Mouse (Mus musculus): Measurements from ENCODE around the gene Rgs16. TPM values are rescaled to one million over a fixed set of nuclear protein-coding genes. Genes with fewer than 3 reads are reported as not detected.

Rgs16 gene
- polyA plus RNA-seq, 1 experiment from 2014 or later, result 3.7 TPM

GRCm38 (mm10) chr1:153711544-153712262 lies 28.4 kb upstream of the Rgs16 start:
- Histone ChIP-seq H3K36me3 (ENCODE audit: control insufficient read depth, insufficient read depth) (no peaks in the 10 kb centered on the region), H3K9me3 (replicated peaks; ENCODE audit: control insufficient read depth, low read length) (no peaks in the 10 kb centered on the region), H3K27ac (ENCODE audit: low read length) (no peak overlapping the region), H3K4me2 (ENCODE audit: low read depth, low read length) (no peak overlapping the region), H3K27me3 (ENCODE audit: control insufficient read depth, insufficient read depth, low read depth, low read length) (no peaks in the 10 kb centered on the region), H3K4me3 (ENCODE audit: low read depth, low read length) (no peak overlapping the region), H3K4me1 (ENCODE audit: control insufficient read depth, low read depth, low read length) (no peaks in the 10 kb centered on the region), H3K9ac (ENCODE audit: low read depth, low read length) (no peak overlapping the region)
- ATAC-seq (ENCODE audit: low read depth), result no peak
- 53% methylated on average over 3 of the region's 3 CpGs for WGBS (ENCODE audit: insufficient replicate concordance)

- Histone ChIP-seq H3K9ac (ENCODE audit: low read depth, low read length) (no peak overlapping the region), H3K36me3 (ENCODE audit: control insufficient read depth, insufficient read depth) (no peaks in the 10 kb centered on the region), H3K9me3 (replicated peaks; ENCODE audit: control insufficient read depth, low read length) (no peaks in the 10 kb centered on the region), H3K4me2 (ENCODE audit: low read depth, low read length) (no peak overlapping the region), H3K4me3 (ENCODE audit: low read depth, low read length) (no peak overlapping the region), H3K27me3 (ENCODE audit: control insufficient read depth, insufficient read depth, low read depth, low read length) (no peaks in the 10 kb centered on the region), H3K4me1 (ENCODE audit: control insufficient read depth, low read depth, low read length) (no peaks in the 10 kb centered on the region), H3K27ac (ENCODE audit: low read length) (no peak overlapping the region)
- no peak for ATAC-seq (ENCODE audit: low read depth)
- whole genome bisulfite sequencing (ENCODE audit: insufficient replicate concordance), result 64% methylated on average over 2 of the region's 2 CpGs
Measured at GRCm38 (mm10) chr1:153712633-153713032, 27.5 kb upstream of the Rgs16 start.

GRCm38 (mm10) chr1:153717990-153718389 lies 22.2 kb upstream of the Rgs16 start:
- no peak overlapping the region for H3K9ac ChIP-seq (ENCODE audit: low read depth, low read length)
- no peak for ATAC-seq (ENCODE audit: low read depth)
- 42% methylated on average over 1 of the region's 1 CpGs for WGBS (ENCODE audit: insufficient replicate concordance)
- no peak overlapping the region for H3K4me3 ChIP-seq (ENCODE audit: low read depth, low read length)
- no peaks in the 10 kb centered on the region for H3K27me3 ChIP-seq (ENCODE audit: control insufficient read depth, insufficient read depth, low read depth, low read length)
- no peaks in the 10 kb centered on the region for H3K4me1 ChIP-seq (ENCODE audit: control insufficient read depth, low read depth, low read length)
- H3K27ac ChIP-seq (ENCODE audit: low read length), result no peak overlapping the region
- no peak overlapping the region for H3K4me2 ChIP-seq (ENCODE audit: low read depth, low read length)
- H3K9me3 ChIP-seq (replicated peaks; ENCODE audit: control insufficient read depth, low read length), result no peaks in the 10 kb centered on the region
- H3K36me3 ChIP-seq (ENCODE audit: control insufficient read depth, insufficient read depth), result no peaks in the 10 kb centered on the region

- H3K9ac ChIP-seq (ENCODE audit: low read depth, low read length), result no peak overlapping the region
- no peak overlapping the region for H3K4me3 ChIP-seq (ENCODE audit: low read depth, low read length)
- H3K36me3 ChIP-seq (ENCODE audit: control insufficient read depth, insufficient read depth), result no peaks in the 10 kb centered on the region
- no peaks in the 10 kb centered on the region for H3K9me3 ChIP-seq (replicated peaks; ENCODE audit: control insufficient read depth, low read length)
- no peaks in the 10 kb centered on the region for H3K4me1 ChIP-seq (ENCODE audit: control insufficient read depth, low read depth, low read length)
- H3K27me3 ChIP-seq (ENCODE audit: control insufficient read depth, insufficient read depth, low read depth, low read length), result no peaks in the 10 kb centered on the region
- H3K4me2 ChIP-seq (ENCODE audit: low read depth, low read length), result no peak overlapping the region
- 67% methylated on average over 7 of the region's 7 CpGs for WGBS (ENCODE audit: insufficient replicate concordance)
- no peak for ATAC-seq (ENCODE audit: low read depth)
- H3K27ac ChIP-seq (ENCODE audit: low read length), result no peak overlapping the region
Measured at GRCm38 (mm10) chr1:153720935-153721334, 19.2 kb upstream of the Rgs16 start.

- H3K9ac ChIP-seq (ENCODE audit: low read depth, low read length), result no peak overlapping the region
- no peaks in the 10 kb centered on the region for H3K36me3 ChIP-seq (ENCODE audit: control insufficient read depth, insufficient read depth)
- no peak overlapping the region for H3K4me3 ChIP-seq (ENCODE audit: low read depth, low read length)
- no peaks in the 10 kb centered on the region for H3K9me3 ChIP-seq (replicated peaks; ENCODE audit: control insufficient read depth, low read length)
- no peak overlapping the region for H3K4me2 ChIP-seq (ENCODE audit: low read depth, low read length)
- H3K27me3 ChIP-seq (ENCODE audit: control insufficient read depth, insufficient read depth, low read depth, low read length), result no peaks in the 10 kb centered on the region
- H3K27ac ChIP-seq (ENCODE audit: low read length), result no peak overlapping the region
- no peak for ATAC-seq (ENCODE audit: low read depth)
- WGBS (ENCODE audit: insufficient replicate concordance), result 57% methylated on average over 9 of the region's 9 CpGs
- H3K4me1 ChIP-seq (ENCODE audit: control insufficient read depth, low read depth, low read length), result no peaks in the 10 kb centered on the region
Measured at GRCm38 (mm10) chr1:153721565-153722310, 18.4 kb upstream of the Rgs16 start.

- Histone ChIP-seq H3K4me1 (ENCODE audit: control insufficient read depth, low read depth, low read length) (no peaks in the 10 kb centered on the region), H3K9ac (ENCODE audit: low read depth, low read length) (no peak overlapping the region), H3K36me3 (ENCODE audit: control insufficient read depth, insufficient read depth) (no peaks in the 10 kb centered on the region), H3K27me3 (ENCODE audit: control insufficient read depth, insufficient read depth, low read depth, low read length) (no peaks in the 10 kb centered on the region), H3K4me2 (ENCODE audit: low read depth, low read length) (no peak overlapping the region), H3K27ac (ENCODE audit: low read length) (no peak overlapping the region), H3K9me3 (replicated peaks; ENCODE audit: control insufficient read depth, low read length) (no peaks in the 10 kb centered on the region), H3K4me3 (ENCODE audit: low read depth, low read length) (no peak overlapping the region)
- ATAC-seq (ENCODE audit: low read depth), result no peak
- 58% methylated on average over 9 of the region's 9 CpGs for whole genome bisulfite sequencing (ENCODE audit: insufficient replicate concordance)
Measured at GRCm38 (mm10) chr1:153723426-153723825, 16.7 kb upstream of the Rgs16 start.

GRCm38 (mm10) chr1:153726636-153727035 lies 13.5 kb upstream of the Rgs16 start:
- no peak overlapping the region for H3K4me3 ChIP-seq (ENCODE audit: low read depth, low read length)
- no peak overlapping the region for H3K9ac ChIP-seq (ENCODE audit: low read depth, low read length)
- no peaks in the 10 kb centered on the region for H3K36me3 ChIP-seq (ENCODE audit: control insufficient read depth, insufficient read depth)
- H3K27me3 ChIP-seq (ENCODE audit: control insufficient read depth, insufficient read depth, low read depth, low read length), result no peaks in the 10 kb centered on the region
- no peak for ATAC-seq (ENCODE audit: low read depth)
- H3K9me3 ChIP-seq (replicated peaks; ENCODE audit: control insufficient read depth, low read length), result no peaks in the 10 kb centered on the region
- H3K4me1 ChIP-seq (ENCODE audit: control insufficient read depth, low read depth, low read length), result no peaks in the 10 kb centered on the region
- no peak overlapping the region for H3K27ac ChIP-seq (ENCODE audit: low read length)
- WGBS (ENCODE audit: insufficient replicate concordance), result 69% methylated on average over 16 of the region's 16 CpGs
- H3K4me2 ChIP-seq (ENCODE audit: low read depth, low read length), result no peak overlapping the region

- no peaks in the 10 kb centered on the region for H3K9me3 ChIP-seq (replicated peaks; ENCODE audit: control insufficient read depth, low read length)
- no peaks in the 10 kb centered on the region for H3K4me1 ChIP-seq (ENCODE audit: control insufficient read depth, low read depth, low read length)
- no peak for ATAC-seq (ENCODE audit: low read depth)
- 25% methylated on average over 2 of the region's 2 CpGs for WGBS (ENCODE audit: insufficient replicate concordance)
- H3K27ac ChIP-seq (ENCODE audit: low read length), result no peak overlapping the region
- no peak overlapping the region for H3K4me2 ChIP-seq (ENCODE audit: low read depth, low read length)
- H3K36me3 ChIP-seq (ENCODE audit: control insufficient read depth, insufficient read depth), result no peaks in the 10 kb centered on the region
- H3K9ac ChIP-seq (ENCODE audit: low read depth, low read length), result no peak overlapping the region
- no peaks in the 10 kb centered on the region for H3K27me3 ChIP-seq (ENCODE audit: control insufficient read depth, insufficient read depth, low read depth, low read length)
- no peak overlapping the region for H3K4me3 ChIP-seq (ENCODE audit: low read depth, low read length)
Measured at GRCm38 (mm10) chr1:153729806-153730205, 10.3 kb upstream of the Rgs16 start.

- Histone ChIP-seq H3K4me3 (ENCODE audit: low read depth, low read length) (no peak overlapping the region), H3K27ac (ENCODE audit: low read length) (no peak overlapping the region), H3K9ac (ENCODE audit: low read depth, low read length) (no peak overlapping the region), H3K9me3 (replicated peaks; ENCODE audit: control insufficient read depth, low read length) (no peaks in the 10 kb centered on the region), H3K36me3 (ENCODE audit: control insufficient read depth, insufficient read depth) (no peaks in the 10 kb centered on the region), H3K4me2 (ENCODE audit: low read depth, low read length) (no peak overlapping the region), H3K27me3 (ENCODE audit: control insufficient read depth, insufficient read depth, low read depth, low read length) (no peaks in the 10 kb centered on the region), H3K4me1 (ENCODE audit: control insufficient read depth, low read depth, low read length) (no peaks in the 10 kb centered on the region)
- ATAC-seq (ENCODE audit: low read depth), result no peak
- 41% methylated on average over 3 of the region's 3 CpGs for WGBS (ENCODE audit: insufficient replicate concordance)
Measured at GRCm38 (mm10) chr1:153730671-153731070, 9.5 kb upstream of the Rgs16 start.
